Mouse (Mus musculus) frontal cortex, adult (tissue): ENCODE data around the gene Eps15l1.

Source experiments
- ATAC-seq: cut with Nextera tagmentation; 2 replicates; pipeline ENCODE4 v1.9.2; 2017; ENCODE audit warnings: mild to moderate bottlenecking, moderate library complexity, mixed read lengths; ENCODE audit not compliant: low TSS enrichment

Gene Eps15l1

GRCm38 (mm10) chr8:72351405-72352005, 69.8 kb downstream of the Eps15l1 start:
- ATAC-seq, result no peak

- no peak for ATAC-seq
These were observed 70.5 kb downstream of the Eps15l1 start for GRCm38 (mm10) chr8:72350727-72351126.

- peak; percentile 35; the same call in 1 of the 2 replicates for ATAC-seq
These were observed 71.4 kb downstream of the Eps15l1 start for GRCm38 (mm10) chr8:72349838-72350237.

- ATAC-seq, result no peak
These were observed 72.3 kb downstream of the Eps15l1 start for GRCm38 (mm10) chr8:72348956-72349355.

GRCm38 (mm10) chr8:72348114-72348513, 73.1 kb downstream of the Eps15l1 start:
- no peak for ATAC-seq

- ATAC-seq, result no peak
These were observed 73.7 kb downstream of the Eps15l1 start for GRCm38 (mm10) chr8:72347553-72347952.

- ATAC-seq, result no peak
These were observed 77.5 kb downstream of the Eps15l1 start for GRCm38 (mm10) chr8:72343725-72344124.

- ATAC-seq, result peak; percentile 25; the same call in 1 of the 2 replicates
These were observed 78.5 kb downstream of the Eps15l1 start for GRCm38 (mm10) chr8:72342556-72343300.

GRCm38 (mm10) chr8:72337034-72337433, 84.2 kb downstream of the Eps15l1 start:
- no peak for ATAC-seq

GRCm38 (mm10) chr8:72336273-72336672, 85.0 kb downstream of the Eps15l1 start:
- ATAC-seq, result no peak

- ATAC-seq, result no peak
These were observed 87.1 kb downstream of the Eps15l1 start for GRCm38 (mm10) chr8:72334144-72334641.

- no peak for ATAC-seq
These were observed 87.7 kb downstream of the Eps15l1 start for GRCm38 (mm10) chr8:72333429-72334143.

- no peak for ATAC-seq
These were observed 89.6 kb downstream of the Eps15l1 start for GRCm38 (mm10) chr8:72331631-72332030.

GRCm38 (mm10) chr8:72330806-72331516, 90.3 kb downstream of the Eps15l1 start:
- no peak for ATAC-seq

- ATAC-seq, result no peak
These were observed 92.1 kb downstream of the Eps15l1 start for GRCm38 (mm10) chr8:72329116-72329515.

GRCm38 (mm10) chr8:72324708-72325107, 96.6 kb downstream of the Eps15l1 start:
- ATAC-seq, result no peak

- ATAC-seq, result no peak
These were observed 97.1 kb downstream of the Eps15l1 start for GRCm38 (mm10) chr8:72324036-72324706.

- ATAC-seq, result peak; percentile 63
These were observed 98.0 kb downstream of the Eps15l1 start for GRCm38 (mm10) chr8:72323131-72323725.

GRCm38 (mm10) chr8:72322471-72322889, 98.8 kb downstream of the Eps15l1 start:
- ATAC-seq, result no peak

- ATAC-seq, result no peak
These were observed 99.4 kb downstream of the Eps15l1 start for GRCm38 (mm10) chr8:72321635-72322441.
